Mouse (Mus musculus) megakaryocyte, embryonic 14.5 days (primary cell): ENCODE results near the gene Vstm5.

Experiments
- FLI1 ChIP-seq: IDR thresholded peaks from 2 replicates; pipeline ENCODE4 v1.6.1; 2012; ENCODE audit warnings: low read length, inconsistent platforms, mixed read lengths
- GATA1 ChIP-seq: IDR thresholded peaks from 3 replicates; pipeline ENCODE4 v1.6.1; 2012; ENCODE audit warnings: mixed read lengths, low read length, inconsistent platforms, borderline replicate concordance

- TF ChIP-seq GATA1 (no peak), FLI1 (no peak)
Measured at GRCm38 (mm10) chr9:15308254-15308653, 69.4 kb downstream of the Vstm5 start.
